Mouse (Mus musculus): ENCODE measurements around the gene Camsap3. TPM values are rescaled to one million over a fixed set of nuclear protein-coding genes. Genes with fewer than 3 reads are reported as not detected.

Camsap3 gene
- polyA plus RNA-seq, 1 experiment from 2014 or later = 1.3 TPM

DNA sequence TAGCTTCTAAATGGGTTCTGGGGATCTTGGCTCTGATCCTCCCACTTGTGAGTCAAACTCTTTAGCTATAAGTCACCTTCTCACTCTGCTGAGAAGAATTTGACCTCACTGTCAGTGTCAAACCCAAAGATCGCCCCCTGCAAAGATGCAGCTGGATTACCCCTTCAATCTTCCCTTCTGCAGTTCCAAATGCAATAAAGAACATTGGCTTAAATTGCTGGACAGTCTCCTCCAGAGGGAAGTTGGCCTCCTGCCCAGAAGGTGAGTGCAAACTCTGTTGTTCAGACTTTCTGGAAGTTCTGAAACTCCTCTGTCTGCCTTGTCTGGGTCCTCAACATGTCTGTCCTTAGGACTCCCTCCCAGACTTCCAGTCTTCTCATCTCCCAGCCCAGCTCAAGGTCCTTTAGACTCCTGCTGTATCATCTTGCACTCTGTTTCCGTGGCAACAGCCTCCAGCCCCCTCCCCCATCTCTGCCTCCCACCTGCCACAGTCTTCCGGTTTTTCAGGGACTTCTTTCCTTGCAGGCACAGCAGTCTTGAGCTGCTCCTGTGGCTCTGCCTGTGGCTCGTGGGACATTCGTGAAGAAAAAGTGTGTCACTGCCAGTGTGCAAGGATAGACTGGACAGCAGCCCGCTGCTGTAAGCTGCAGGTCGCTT is 69.8 kb downstream of the Camsap3 start:
- no peaks in the 10 kb centered on the region; the same call in 1 of the 2 replicates for H3K4me1 ChIP-seq (replicated peaks)
- ATAC-seq (replicated peaks; ENCODE audit: insufficient number of reproducible peaks, insufficient read depth, low FRiP score, low read depth) = no peak

More for the DNA sequence above, 69.8 kb downstream of the Camsap3 start:
- H3K27me3 ChIP-seq = 0 out of 2 replicates have a peak, but pooled peaks cover 4% of the 10 kb centered on the region
- H3K9me3 ChIP-seq (replicated peaks) = no peaks in the 10 kb centered on the region
- H3K4me2 ChIP-seq = no peak overlapping the region
- no peak overlapping the region for H3K27ac ChIP-seq
- no peak overlapping the region for H3K4me3 ChIP-seq
- H3K36me3 ChIP-seq = no peaks in the 10 kb centered on the region
- WGBS = 30% methylated on average over 7 of the region's 7 CpGs
- H3K9ac ChIP-seq = no peak overlapping the region

Other genes with a start within 250 kb of the Camsap3 start
- gene A430078G23Rik, start 233.9 kb upstream of the Camsap3 start, polyA plus RNA-seq (2015; fragmentation: Nextera tagmentation; extraction: Ambion mirVana) = 0.10 and 1.1 TPM in 2 replicates
- 4.1 and 6.0 TPM in 2 replicates for gene Arhgef18, start 194.3 kb upstream of the Camsap3 start, polyA plus RNA-seq (2015; fragmentation: Nextera tagmentation; extraction: Ambion mirVana)
- gene Pex11g, start 119.6 kb upstream of the Camsap3 start, polyA plus RNA-seq (2015; fragmentation: Nextera tagmentation; extraction: Ambion mirVana) = 5.2 and 5.8 TPM in 2 replicates
- not detected in 2 replicates for gene Tex45, start 116.4 kb upstream of the Camsap3 start, polyA plus RNA-seq (2015; fragmentation: Nextera tagmentation; extraction: Ambion mirVana)
- 26.4 and 34.9 TPM in 2 replicates for gene Zfp358, start 94.2 kb upstream of the Camsap3 start, polyA plus RNA-seq (2015; fragmentation: Nextera tagmentation; extraction: Ambion mirVana)
- gene Mcoln1, start 86.8 kb upstream of the Camsap3 start, polyA plus RNA-seq (2015; fragmentation: Nextera tagmentation; extraction: Ambion mirVana) = 42.3 and 54.2 TPM in 2 replicates
- 14.2 and 18.6 TPM in 2 replicates for gene Pnpla6, start 71.9 kb upstream of the Camsap3 start, polyA plus RNA-seq (2015; fragmentation: Nextera tagmentation; extraction: Ambion mirVana)
- gene C330021F23Rik, start 19.3 kb upstream of the Camsap3 start, polyA plus RNA-seq (2015; fragmentation: Nextera tagmentation; extraction: Ambion mirVana) = 4.8 and 5.4 TPM in 2 replicates
- gene Xab2, start 34.0 kb downstream of the Camsap3 start, polyA plus RNA-seq (2015; fragmentation: Nextera tagmentation; extraction: Ambion mirVana) = 27.0 and 36.3 TPM in 2 replicates
- 72.7 and 104 TPM in 2 replicates for gene Pet100, start 34.3 kb downstream of the Camsap3 start, polyA plus RNA-seq (2015; fragmentation: Nextera tagmentation; extraction: Ambion mirVana)
- 0.33 TPM in 1 of 2 replicates, not detected in the other for gene Pcp2, start 38.3 kb downstream of the Camsap3 start, polyA plus RNA-seq (2015; fragmentation: Nextera tagmentation; extraction: Ambion mirVana)
- gene Stxbp2, start 43.7 kb downstream of the Camsap3 start, polyA plus RNA-seq (2015; fragmentation: Nextera tagmentation; extraction: Ambion mirVana) = 35.1 and 55.6 TPM in 2 replicates
- 0.16 TPM in 1 of 2 replicates, not detected in the other for gene Retn, start 68.5 kb downstream of the Camsap3 start, polyA plus RNA-seq (2015; fragmentation: Nextera tagmentation; extraction: Ambion mirVana)
- gene Mcemp1, start 78.5 kb downstream of the Camsap3 start, polyA plus RNA-seq (2015; fragmentation: Nextera tagmentation; extraction: Ambion mirVana) = 0.29 and 0.51 TPM in 2 replicates
- 5.7 and 6.6 TPM in 2 replicates for gene Fcor, start 85.1 kb downstream of the Camsap3 start, polyA plus RNA-seq (2015; fragmentation: Nextera tagmentation; extraction: Ambion mirVana)
- 30.5 and 34.0 TPM in 2 replicates for gene Trappc5, start 89.0 kb downstream of the Camsap3 start, polyA plus RNA-seq (2015; fragmentation: Nextera tagmentation; extraction: Ambion mirVana)
- gene Fcer2a, start 106.9 kb downstream of the Camsap3 start, polyA plus RNA-seq (2015; fragmentation: Nextera tagmentation; extraction: Ambion mirVana) = 0.14 TPM in 1 of 2 replicates, not detected in the other
- gene Clec4g, start 133.4 kb downstream of the Camsap3 start, polyA plus RNA-seq (2015; fragmentation: Nextera tagmentation; extraction: Ambion mirVana) = 3.2 and 3.6 TPM in 2 replicates
- gene Cd209a, start 161.7 kb downstream of the Camsap3 start, polyA plus RNA-seq (2015; fragmentation: Nextera tagmentation; extraction: Ambion mirVana) = 0.11 and 0.34 TPM in 2 replicates

Data from heart, embryonic 15.5 days (tissue).